Mouse (Mus musculus) stomach, postnatal 0 days (tissue): Measurements from ENCODE around the gene Cib2. TPM values are rescaled to one million over a fixed set of nuclear protein-coding genes. Genes with fewer than 3 reads are reported as not detected.

Experiments
- ATAC-seq: fragments of 200-750 bp; cut with Nextera tagmentation; 2 replicates; pipeline ENCODE4 v1.8.0; 2017; ENCODE audit not compliant: low FRiP score, low TSS enrichment
- DNase-seq: peaks from one replicate; pipeline ENCODE4 v3.0.0-alpha.2; 2016; ENCODE audit warnings: low spot score
- H3K27ac ChIP-seq: fragments of 300-500 bp; sonication (generic); replicated peaks from 2 replicates; pipeline ENCODE4 v1.5.1; 2014; ENCODE audit warnings: mild to moderate bottlenecking, control low read depth
- H3K27me3 ChIP-seq: fragments of 300-500 bp; sonication (generic); 2 replicates; pipeline ENCODE4 v1.6.1; 2014; ENCODE audit warnings: low read length; ENCODE audit not compliant: control insufficient read depth, insufficient read depth
- H3K36me3 ChIP-seq: fragments of 300-500 bp; sonication (generic); 2 replicates; pipeline ENCODE4 v1.6.1; 2014; ENCODE audit warnings: low read length, mixed read lengths; ENCODE audit not compliant: control insufficient read depth, insufficient read depth
- H3K4me1 ChIP-seq: fragments of 300-500 bp; sonication (generic); replicated peaks from 2 replicates; pipeline ENCODE4 v1.6.1; 2014; ENCODE audit warnings: antibody characterized with exemption; ENCODE audit not compliant: control insufficient read depth, insufficient read depth
- H3K4me2 ChIP-seq: fragments of 300-500 bp; sonication (generic); replicated peaks from 2 replicates; pipeline ENCODE4 v1.6.1; 2014; ENCODE audit warnings: low read depth, mild to moderate bottlenecking, control low read depth, moderate library complexity
- H3K4me3 ChIP-seq: fragments of 300-500 bp; sonication (generic); 2 replicates; pipeline ENCODE4 v1.5.1; 2014; ENCODE audit warnings: low read depth, low read length, control low read depth
- H3K9ac ChIP-seq: fragments of 300-500 bp; sonication (generic); 2 replicates; pipeline ENCODE4 v1.6.1; 2014; ENCODE audit warnings: mild to moderate bottlenecking, low read length, control low read depth, mixed read lengths
- H3K9me3 ChIP-seq: fragments of 300-500 bp; sonication (generic); 2 replicates; pipeline ENCODE4 v1.6.1; 2016; ENCODE audit warnings: low read length; ENCODE audit not compliant: control insufficient read depth
- CTCF ChIP-seq: IDR thresholded peaks from 2 replicates; pipeline ENCODE4 v1.5.1; 2016; ENCODE audit warnings: antibody characterized with exemption, low read depth, mild to moderate bottlenecking, moderate library complexity
- EP300 ChIP-seq: optimal IDR thresholded peaks from 2 replicates; pipeline ENCODE3; 2016; ENCODE audit warnings: antibody characterized with exemption
- WGBS: fragments of 180-500 bp; shearing (Covaris S2); extraction: QIAGEN DNeasy Blood & Tissue Kit; methylation state at CpG from one replicate; pipeline ENCODE4 v1.1.7; 2014; 5-methylcytosine and 5-hydroxymethylcytosine counted together
- polyA plus RNA-seq: library from polyadenylated mRNA; unstranded; fragments of >200 nt; fragmentation: Nextera tagmentation; extraction: Ambion mirVana; gene quantifications from 2 replicates; pipeline ENCODE4 v1.2.1, GENCODE M21; 2015

Gene Cib2
- polyA plus RNA-seq, 1 experiment from 2014 or later, result 6.1 TPM

- Histone ChIP-seq H3K4me2 (no peak overlapping the region), H3K27me3 (no peaks in the 10 kb centered on the region), H3K4me3 (no peak overlapping the region), H3K27ac (no peak overlapping the region), H3K4me1 (no peaks in the 10 kb centered on the region), H3K36me3 (no peaks in the 10 kb centered on the region), H3K9ac (no peak overlapping the region), H3K9me3 (no peaks in the 10 kb centered on the region)
- DNase-seq (no peak), ATAC-seq (no peak)
- TF ChIP-seq CTCF (no peak), EP300 (no peak)
- 64% methylated on average over 4 of the region's 4 CpGs for WGBS
Observed at GRCm38 (mm10) chr9:54520286-54520685, 39.7 kb downstream of the Cib2 start.

DNA sequence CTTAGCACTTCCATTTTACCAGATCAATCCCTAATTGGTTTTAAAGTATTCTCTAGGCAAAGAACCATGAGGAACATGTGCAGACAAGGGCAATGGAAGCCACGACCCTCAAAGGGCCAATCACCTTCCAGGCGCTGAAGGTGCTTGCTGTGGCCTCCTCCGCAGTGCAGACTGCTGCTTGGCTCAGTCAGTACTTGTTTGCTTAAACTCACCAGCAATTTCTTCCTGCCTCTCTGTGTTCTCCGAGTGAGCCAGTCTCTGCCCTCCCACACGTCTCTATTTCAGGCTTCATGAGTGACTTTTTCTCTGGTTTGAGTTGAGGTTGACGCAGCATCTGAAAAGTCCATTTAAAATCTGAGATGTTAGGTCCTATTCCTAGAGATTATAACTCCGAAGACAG is 41.1 kb downstream of the Cib2 start:
- Histone ChIP-seq H3K4me2 (no peak overlapping the region), H3K27me3 (no peaks in the 10 kb centered on the region), H3K4me1 (no peaks in the 10 kb centered on the region), H3K9me3 (no peaks in the 10 kb centered on the region), H3K9ac (no peak overlapping the region), H3K27ac (no peak overlapping the region), H3K36me3 (no peaks in the 10 kb centered on the region), H3K4me3 (no peak overlapping the region)
- TF ChIP-seq CTCF (no peak), EP300 (no peak)
- ATAC-seq, result no peak
- 57% methylated on average over 7 of the region's 7 CpGs for WGBS
- DNase-seq, result no peak

DNA sequence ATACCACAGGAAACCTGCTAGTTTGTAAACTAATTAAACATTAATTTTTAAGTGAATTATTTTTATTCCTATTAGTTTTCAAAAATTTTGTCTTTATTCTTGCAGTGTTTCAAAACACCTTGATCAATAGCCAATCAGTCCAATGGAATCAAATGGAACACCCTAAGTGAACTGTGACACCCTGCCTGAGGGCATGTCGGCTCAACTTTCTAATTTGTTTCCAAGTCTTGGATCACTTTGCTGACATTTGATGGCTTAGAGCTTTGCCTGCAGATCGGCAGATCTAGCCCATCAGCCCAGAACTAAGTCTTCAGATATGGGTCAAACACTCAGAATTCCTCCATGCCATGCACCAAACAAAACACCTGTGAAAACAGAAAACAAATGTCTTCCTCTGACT is 44.0 kb downstream of the Cib2 start:
- ATAC-seq (no peak), DNase-seq (no peak)
- WGBS, result 83% methylated on average over 2 of the region's 2 CpGs
- no peak overlapping the region for H3K27ac ChIP-seq
- H3K4me3 ChIP-seq, result no peak overlapping the region
- H3K9me3 ChIP-seq, result no peaks in the 10 kb centered on the region
- H3K4me2 ChIP-seq, result no peak overlapping the region
- no peak overlapping the region for H3K9ac ChIP-seq
- H3K27me3 ChIP-seq, result no peaks in the 10 kb centered on the region
- H3K4me1 ChIP-seq, result no peaks in the 10 kb centered on the region
- TF ChIP-seq CTCF (no peak), EP300 (no peak)
- H3K36me3 ChIP-seq, result no peaks in the 10 kb centered on the region

DNA sequence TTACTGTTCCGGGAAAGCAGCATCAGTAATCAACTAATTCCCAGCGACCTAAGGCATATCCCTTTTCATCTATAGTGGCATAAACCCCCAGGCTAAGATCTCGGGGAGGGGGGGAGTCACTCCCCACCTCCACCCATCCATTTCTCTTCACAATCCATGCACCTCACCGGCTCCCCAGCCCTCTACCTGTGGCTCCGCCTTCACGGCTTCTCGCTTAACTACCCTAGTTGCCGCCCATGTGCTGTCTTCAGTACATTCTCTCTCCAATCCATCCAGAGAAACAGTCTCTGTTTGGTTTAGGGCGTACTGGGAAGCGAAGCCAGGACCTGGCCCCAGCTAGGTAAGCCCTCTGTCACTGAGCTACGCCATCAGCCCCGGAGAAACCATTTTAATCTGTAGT is 57.1 kb downstream of the Cib2 start:
- H3K27me3 ChIP-seq, result no peaks in the 10 kb centered on the region
- no peaks in the 10 kb centered on the region for H3K9me3 ChIP-seq
- WGBS, result 11% methylated on average over 12 of the region's 12 CpGs
- peak; percentile 23 for DNase-seq
- no peak overlapping the region for H3K9ac ChIP-seq
- no peaks in the 10 kb centered on the region for H3K36me3 ChIP-seq
- no peaks in the 10 kb centered on the region for H3K4me1 ChIP-seq
- peak overlapping the region; percentile 36 for H3K4me2 ChIP-seq
- H3K27ac ChIP-seq, result no peak overlapping the region
- TF ChIP-seq EP300 (no peak), CTCF (no peak)
- H3K4me3 ChIP-seq, result no peak overlapping the region
- no peak for ATAC-seq

DNA sequence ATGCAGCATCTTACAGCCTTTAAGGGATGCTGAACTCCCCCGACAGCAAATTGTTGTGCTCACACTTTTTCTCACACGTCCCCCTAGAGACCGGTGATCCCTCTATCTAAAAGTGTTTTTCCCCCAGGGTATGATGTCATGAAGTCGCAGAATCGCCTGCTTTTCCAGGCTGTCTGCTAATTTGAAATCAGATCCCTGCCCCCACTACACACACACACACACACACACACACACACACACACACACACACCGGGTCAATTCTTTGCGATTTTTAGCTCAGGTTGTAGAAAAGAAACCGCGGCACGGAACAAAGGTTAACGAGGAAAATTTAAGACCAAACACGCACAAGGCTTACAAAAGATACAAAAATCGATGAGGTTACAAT is 57.9 kb downstream of the Cib2 start:
- Histone ChIP-seq H3K27me3 (no peaks in the 10 kb centered on the region), H3K9me3 (no peaks in the 10 kb centered on the region), H3K9ac (peak overlapping the region; percentile 67; the same call in 1 of the 2 replicates), H3K4me3 (peak overlapping the region; percentile 72), H3K27ac (no peak overlapping the region), H3K4me1 (no peaks in the 10 kb centered on the region), H3K4me2 (peak overlapping the region; percentile 99), H3K36me3 (no peaks in the 10 kb centered on the region)
- ATAC-seq (peak; percentile 25; the same call in 1 of the 2 replicates), DNase-seq (no peak)
- WGBS, result 3% methylated on average over 13 of the region's 13 CpGs
- TF ChIP-seq CTCF, result no peak
- TF ChIP-seq EP300, result no peak

GRCm38 (mm10) chr9:54501453-54502110 is 58.4 kb downstream of the Cib2 start, which contains the start of gene Dmxl2:
Gene Dmxl2, minus strand, starts transcription at chr9:54501626.
- Histone ChIP-seq H3K4me1 (no peaks in the 10 kb centered on the region), H3K9ac (peak within 1 kb of the TSS; percentile 67), H3K4me3 (peak within 1 kb of the TSS; percentile 72), H3K9me3 (no peaks in the 10 kb centered on the region), H3K27me3 (no peaks in the 10 kb centered on the region), H3K27ac (peak within 1 kb of the TSS; percentile 30; the same call in 1 of the 2 replicates), H3K36me3 (no peaks in the 10 kb centered on the region), H3K4me2 (peak within 1 kb of the TSS; percentile 99)
- under 1% methylated on average over 67 of the region's 99 CpGs for WGBS
- DNase-seq, result peak; percentile 84
- peak; percentile 95 for ATAC-seq
- TF ChIP-seq CTCF (no peak), EP300 (no peak)
